Comparison of ENCODE assay signal across 8 mouse cellular contexts in genomic region chr7:24270288-24270672, GRCm38 (mm10). TPM values are rescaled to one million over a fixed set of nuclear protein-coding genes. Genes with fewer than 3 reads are reported as not detected.
DNase-seq lines count a peak whose midpoint lies in the region; ATAC-seq lines count a peak whose summit lies in the region.

Zfp93 (plus strand) TSS chr7:24270420.

- peak within 1 kb of the TSS; percentile 85 for H3K9ac ChIP-seq in embryonic facial prominence, embryonic 13.5 days
- peak within 1 kb of the TSS; percentile 75 for H3K9ac ChIP-seq in limb, embryonic 12.5 days (replicated peaks)
- H3K9ac ChIP-seq in midbrain, embryonic 14.5 days (replicated peaks; ENCODE audit: low read length), result peak within 1 kb of the TSS; percentile 68; the same call in 1 of the 2 replicates

- WGBS in embryonic facial prominence, embryonic 13.5 days, result 0% methylated on average over 12 of the region's 12 CpGs
- WGBS in limb, embryonic 12.5 days, result 1% methylated on average over 12 of the region's 12 CpGs
- 0% methylated on average over 12 of the region's 12 CpGs for WGBS in midbrain, embryonic 14.5 days

- peak within 1 kb of the TSS; percentile 76 for H3K4me2 ChIP-seq in embryonic facial prominence, embryonic 13.5 days
- peak within 1 kb of the TSS; percentile 80 for H3K4me2 ChIP-seq in limb, embryonic 12.5 days
- peak within 1 kb of the TSS; percentile 78 for H3K4me2 ChIP-seq in midbrain, embryonic 14.5 days (ENCODE audit: low read length)

- peak; percentile 88 for ATAC-seq in embryonic facial prominence, embryonic 13.5 days (ENCODE audit: insufficient number of reproducible peaks, insufficient read depth, low FRiP score, low TSS enrichment, low read depth)
- ATAC-seq in limb, embryonic 12.5 days (ENCODE audit: insufficient number of reproducible peaks, insufficient read depth, low FRiP score, low TSS enrichment, low read depth), result peak; percentile 87
- peak; percentile 92 for ATAC-seq in midbrain, embryonic 14.5 days (ENCODE audit: low FRiP score, low TSS enrichment)

- peak; percentile 75 for DNase-seq in 3134 (ENCODE audit: extremely low read depth, insufficient read length, low spot score)
- DNase-seq in adrenal gland, postnatal 36 days, result peak; percentile 82 to 84
- DNase-seq in heart, adult 8-10 months (ENCODE audit: low spot score), result peak; percentile 88
- DNase-seq in kidney, adult 8-10 months, result peak; percentile 83 to 84
- peak; percentile 96 for DNase-seq in midbrain, embryonic 14.5 days
- DNase-seq in spleen, postnatal 10 days (ENCODE audit: low spot score in 2 of 2), result peak; percentile 10 to 40

- H3K27me3 ChIP-seq in embryonic facial prominence, embryonic 13.5 days, result no peaks in the 10 kb centered on the region
- H3K27me3 ChIP-seq in limb, embryonic 12.5 days, result no peaks in the 10 kb centered on the region
- H3K27me3 ChIP-seq in midbrain, embryonic 14.5 days (ENCODE audit: control insufficient read depth, insufficient read depth, low read length), result no peaks in the 10 kb centered on the region

- peaks cover 4% of the 10 kb centered on the region for H3K4me1 ChIP-seq in embryonic facial prominence, embryonic 13.5 days
- 0 out of 2 replicates have a peak, but pooled peaks cover 4% of the 10 kb centered on the region for H3K4me1 ChIP-seq in limb, embryonic 12.5 days (replicated peaks)
- peaks cover 3% of the 10 kb centered on the region; the same call in 1 of the 2 replicates for H3K4me1 ChIP-seq in midbrain, embryonic 14.5 days (ENCODE audit: control insufficient read depth, insufficient read depth, low read length)

- H3K36me3 ChIP-seq in embryonic facial prominence, embryonic 13.5 days, result peaks cover 28% of the 10 kb centered on the region
- H3K36me3 ChIP-seq in limb, embryonic 12.5 days, result peaks cover 18% of the 10 kb centered on the region
- peaks cover 10% of the 10 kb centered on the region for H3K36me3 ChIP-seq in midbrain, embryonic 14.5 days (ENCODE audit: control insufficient read depth, insufficient read depth, low read length)

- no peaks in the 10 kb centered on the region for H3K9me3 ChIP-seq in embryonic facial prominence, embryonic 13.5 days
- no peaks in the 10 kb centered on the region for H3K9me3 ChIP-seq in limb, embryonic 12.5 days
- H3K9me3 ChIP-seq in midbrain, embryonic 14.5 days (ENCODE audit: control insufficient read depth, low read length), result no peaks in the 10 kb centered on the region

- peak within 1 kb of the TSS; percentile 71 for H3K4me3 ChIP-seq in embryonic facial prominence, embryonic 13.5 days
- peak within 1 kb of the TSS; percentile 64 for H3K4me3 ChIP-seq in limb, embryonic 12.5 days (replicated peaks)
- H3K4me3 ChIP-seq in midbrain, embryonic 14.5 days (replicated peaks; ENCODE audit: low read depth, low read length), result peak within 1 kb of the TSS; percentile 61

- H3K27ac ChIP-seq in embryonic facial prominence, embryonic 13.5 days, result peak within 1 kb of the TSS; percentile 78
- H3K27ac ChIP-seq in limb, embryonic 12.5 days, result peak within 1 kb of the TSS; percentile 80; the same call in 1 of the 2 replicates
- H3K27ac ChIP-seq in midbrain, embryonic 14.5 days (replicated peaks; ENCODE audit: low read depth, low read length), result peak within 1 kb of the TSS; percentile 83

RNA-seq across cellular contexts. Expression of gene Zfp93, which starts in this region (rescaled TPM):
- 1 to 10 TPM; 4.7 to 5.2 TPM for total RNA-seq in adrenal gland, postnatal 36 days (2021)
- polyA plus RNA-seq in embryonic facial prominence, embryonic 13.5 days (2015; fragmentation: Nextera tagmentation; extraction: Ambion mirVana), result 10.7 and 10.8 TPM in 2 replicates
- 1 to 10 TPM; 3.5 to 7.4 (median 4.0) TPM for total RNA-seq in heart, adult 8-10 months (2022)
- polyA plus RNA-seq in limb, embryonic 12.5 days (2016; fragmentation: Nextera tagmentation; extraction: Ambion mirVana), result 10.0 and 12.0 TPM in 2 replicates
- polyA plus RNA-seq in midbrain, embryonic 14.5 days (2014; fragmentation: Nextera tagmentation; extraction: Ambion mirVana), result 5.9 and 8.7 TPM in 2 replicates

Comparison
In these comparisons a context has a peak if more than half of its experiments do, and no peak if none do; other contexts are left out.
1. Peak in every context shown above with its lines: DNase-seq, ATAC-seq, H3K4me3 ChIP-seq and H3K27ac ChIP-seq.
2. DNase-seq: peak in every context shown above with its lines; median percentile 96 in midbrain, embryonic 14.5 days; 88 in heart, adult 8-10 months; 84 in kidney, adult 8-10 months; 83 in adrenal gland, postnatal 36 days; 75 in 3134; 25 in spleen, postnatal 10 days.